Mouse (Mus musculus) limb, embryonic 11.5 days (tissue): ENCODE measurements at regions not wholly inside any gene's neighbourhood (a gene's known extent, or its start where the extent isn't known, plus 50 kb on each side); places are given as distances from the start of the nearest gene placed in this dataset.

ENCODE experiments used
- ATAC-seq: fragments of 200-750 bp; cut with Nextera tagmentation; 2 replicates; pipeline ENCODE4 v1.8.0; 2017; ENCODE audit warnings: low read depth; ENCODE audit not compliant: insufficient number of reproducible peaks, low FRiP score, low TSS enrichment
- DNase-seq: peaks from one replicate; pipeline ENCODE4 v3.0.0-alpha.2; 2015; ENCODE audit warnings: low spot score
- H3K27ac ChIP-seq: fragments of 300-500 bp; sonication (generic); replicated peaks from 2 replicates; pipeline ENCODE4 v1.5.1; 2014; ENCODE audit warnings: low read depth, mild to moderate bottlenecking, low read length
- H3K27me3 ChIP-seq: fragments of 300-500 bp; sonication (generic); 2 replicates; pipeline ENCODE4 v1.6.1; 2014; ENCODE audit warnings: mild to moderate bottlenecking, low read length, mixed read lengths; ENCODE audit not compliant: control insufficient read depth, insufficient read depth
- H3K36me3 ChIP-seq: fragments of 300-500 bp; sonication (generic); 2 replicates; pipeline ENCODE4 v1.6.1; 2014; ENCODE audit warnings: mild to moderate bottlenecking, low read length, moderate library complexity, mixed read lengths; ENCODE audit not compliant: control insufficient read depth, insufficient read depth
- H3K4me1 ChIP-seq: fragments of 300-500 bp; sonication (generic); 2 replicates; pipeline ENCODE4 v1.6.1; 2014; ENCODE audit warnings: low read length, mixed read lengths; ENCODE audit not compliant: control insufficient read depth, insufficient read depth
- H3K4me2 ChIP-seq: fragments of 300-500 bp; sonication (generic); 2 replicates; pipeline ENCODE4 v1.6.1; 2014; ENCODE audit warnings: low read depth, mild to moderate bottlenecking, moderate library complexity; ENCODE audit not compliant: severe bottlenecking
- H3K4me3 ChIP-seq: fragments of 300-500 bp; sonication (generic); 2 replicates; pipeline ENCODE4 v1.5.1; 2014; ENCODE audit warnings: low read depth, low read length
- H3K9ac ChIP-seq: fragments of 300-500 bp; sonication (generic); 2 replicates; pipeline ENCODE4 v1.6.1; 2014; ENCODE audit warnings: mild to moderate bottlenecking, low read length
- H3K9me3 ChIP-seq: fragments of 300-500 bp; sonication (generic); 2 replicates; pipeline ENCODE4 v1.6.1; 2016; ENCODE audit warnings: low read length; ENCODE audit not compliant: control insufficient read depth
- WGBS: fragments of 180-500 bp; shearing (Covaris S2); extraction: QIAGEN DNeasy Blood & Tissue Kit; methylation state at CpG from one replicate; pipeline ENCODE4 v1.1.7; 2014; 5-methylcytosine and 5-hydroxymethylcytosine counted together

GRCm38 (mm10) chr8:15607598-15608215, 561.8 kb upstream of the BB014433 start:
- H3K4me2 ChIP-seq = no peak overlapping the region
- H3K27ac ChIP-seq = no peak overlapping the region
- H3K4me3 ChIP-seq = no peak overlapping the region
- H3K4me1 ChIP-seq = no peaks in the 10 kb centered on the region
- no peaks in the 10 kb centered on the region for H3K27me3 ChIP-seq
- H3K9me3 ChIP-seq = no peaks in the 10 kb centered on the region
- H3K36me3 ChIP-seq = no peaks in the 10 kb centered on the region
- DNase-seq (no peak), ATAC-seq (no peak)
- H3K9ac ChIP-seq = no peak overlapping the region
- WGBS = 63% methylated on average over 7 of the region's 7 CpGs

GRCm38 (mm10) chr8:15601531-15601930, 555.7 kb upstream of the BB014433 start:
- Histone ChIP-seq H3K9ac (no peak overlapping the region), H3K4me3 (no peak overlapping the region), H3K4me1 (no peaks in the 10 kb centered on the region), H3K27ac (no peak overlapping the region), H3K27me3 (no peaks in the 10 kb centered on the region), H3K36me3 (no peaks in the 10 kb centered on the region), H3K4me2 (no peak overlapping the region), H3K9me3 (no peaks in the 10 kb centered on the region)
- no peak for ATAC-seq
- WGBS = 78% methylated on average over 4 of the region's 4 CpGs
- DNase-seq = no peak

- 96% methylated on average over 6 of the region's 6 CpGs for WGBS
- ATAC-seq = no peak
Observed at GRCm38 (mm10) chr8:15593106-15593505, 547.2 kb upstream of the BB014433 start.

GRCm38 (mm10) chr8:15583782-15584181, 537.9 kb upstream of the BB014433 start:
- no peak overlapping the region for H3K4me2 ChIP-seq
- DNase-seq (no peak), ATAC-seq (no peak)
- no peaks in the 10 kb centered on the region for H3K27me3 ChIP-seq
- H3K27ac ChIP-seq = no peak overlapping the region
- H3K4me3 ChIP-seq = no peak overlapping the region
- no peaks in the 10 kb centered on the region for H3K4me1 ChIP-seq
- 81% methylated on average over 5 of the region's 5 CpGs for WGBS
- H3K36me3 ChIP-seq = no peaks in the 10 kb centered on the region
- H3K9ac ChIP-seq = no peak overlapping the region
- H3K9me3 ChIP-seq = no peaks in the 10 kb centered on the region

More at GRCm38 (mm10) chr8:15593106-15593505, 547.2 kb upstream of the BB014433 start:
- Histone ChIP-seq H3K9ac (no peak overlapping the region), H3K36me3 (no peaks in the 10 kb centered on the region), H3K4me2 (no peak overlapping the region), H3K4me3 (no peak overlapping the region), H3K4me1 (no peaks in the 10 kb centered on the region), H3K27ac (no peak overlapping the region), H3K27me3 (no peaks in the 10 kb centered on the region), H3K9me3 (no peaks in the 10 kb centered on the region)
- no peak for DNase-seq

GRCm38 (mm10) chr8:15570091-15570490, 524.2 kb upstream of the BB014433 start:
- no peak overlapping the region for H3K27ac ChIP-seq
- no peaks in the 10 kb centered on the region for H3K9me3 ChIP-seq
- H3K4me2 ChIP-seq = no peak overlapping the region
- H3K36me3 ChIP-seq = no peaks in the 10 kb centered on the region
- DNase-seq = no peak
- no peak overlapping the region for H3K9ac ChIP-seq
- no peak for ATAC-seq
- H3K4me1 ChIP-seq = no peaks in the 10 kb centered on the region
- no peak overlapping the region for H3K4me3 ChIP-seq
- 89% methylated on average over 5 of the region's 5 CpGs for WGBS
- no peaks in the 10 kb centered on the region for H3K27me3 ChIP-seq

GRCm38 (mm10) chr8:15567742-15568141, 521.9 kb upstream of the BB014433 start:
- no peaks in the 10 kb centered on the region for H3K9me3 ChIP-seq
- WGBS = 82% methylated on average over 2 of the region's 2 CpGs
- H3K27ac ChIP-seq = no peak overlapping the region
- no peaks in the 10 kb centered on the region for H3K36me3 ChIP-seq
- no peaks in the 10 kb centered on the region for H3K4me1 ChIP-seq
- H3K4me3 ChIP-seq = no peak overlapping the region
- ATAC-seq (no peak), DNase-seq (no peak)
- H3K9ac ChIP-seq = no peak overlapping the region
- no peak overlapping the region for H3K4me2 ChIP-seq
- H3K27me3 ChIP-seq = no peaks in the 10 kb centered on the region

GRCm38 (mm10) chr8:15562310-15563296, 516.7 kb upstream of the BB014433 start:
- H3K36me3 ChIP-seq = no peaks in the 10 kb centered on the region
- no peak for ATAC-seq
- no peaks in the 10 kb centered on the region for H3K27me3 ChIP-seq
- no peak for DNase-seq
- H3K27ac ChIP-seq = no peak overlapping the region
- no peak overlapping the region for H3K9ac ChIP-seq
- no peaks in the 10 kb centered on the region for H3K9me3 ChIP-seq
- no peaks in the 10 kb centered on the region for H3K4me1 ChIP-seq
- 80% methylated on average over 39 of the region's 39 CpGs for WGBS
- H3K4me2 ChIP-seq = no peak overlapping the region
- no peak overlapping the region for H3K4me3 ChIP-seq

GRCm38 (mm10) chr8:15532027-15532426, 486.1 kb upstream of the BB014433 start:
- no peak for ATAC-seq
- 84% methylated on average over 4 of the region's 4 CpGs for WGBS
- Histone ChIP-seq H3K36me3 (no peaks in the 10 kb centered on the region), H3K27ac (no peak overlapping the region), H3K4me2 (no peak overlapping the region), H3K4me1 (no peaks in the 10 kb centered on the region), H3K9me3 (no peaks in the 10 kb centered on the region), H3K9ac (no peak overlapping the region), H3K4me3 (no peak overlapping the region), H3K27me3 (no peaks in the 10 kb centered on the region)
- DNase-seq = no peak
